Mouse (Mus musculus) Patski (cell line): ENCODE measurements at regions not wholly inside any gene's neighbourhood (a gene's known extent, or its start where the extent isn't known, plus 50 kb on each side); places are given as distances from the start of the nearest gene placed in this dataset.

Experiments used
- ATAC-seq: fragments of 100-300 bp; one replicate; pipeline ENCODE4 v1.8.0; 2021
- CTCF ChIA-PET: fragments of 350-600 bp; sonication (Branson Sonifier 250); formaldehyde crosslinking; loops from one replicate; lab custom pipeline; 2022; ENCODE audit warnings: inconsistent platforms; lab: Charles Lee
- POLR2A ChIA-PET: fragments of 350-600 bp; sonication (Branson Sonifier 250); formaldehyde crosslinking; loops from one replicate; lab custom pipeline; 2022; ENCODE audit warnings: antibody characterized with exemption, inconsistent platforms; lab: Charles Lee
- DNase-seq: peaks from one replicate; pipeline ENCODE4 v3.0.0-alpha.2; 2011; ENCODE audit warnings: low read depth, low spot score
- H3K27me3 ChIP-seq: fragments of 371-371 bp; one replicate; pipeline ENCODE4 v1.5.1; 2021
- CTCF ChIP-seq: fragments of 100-300 bp; IDR thresholded peaks from one replicate; pipeline ENCODE4 v1.5.1; 2021
- in situ Hi-C: fragments of 300-500 bp; cut with MboI; formaldehyde crosslinking; loops from 3 replicates; pipeline ENCODE4 v1.11.1; 2018; ENCODE audit warnings: low pct_unique_long_range_greater_than_20kb, mixed read lengths

DNA sequence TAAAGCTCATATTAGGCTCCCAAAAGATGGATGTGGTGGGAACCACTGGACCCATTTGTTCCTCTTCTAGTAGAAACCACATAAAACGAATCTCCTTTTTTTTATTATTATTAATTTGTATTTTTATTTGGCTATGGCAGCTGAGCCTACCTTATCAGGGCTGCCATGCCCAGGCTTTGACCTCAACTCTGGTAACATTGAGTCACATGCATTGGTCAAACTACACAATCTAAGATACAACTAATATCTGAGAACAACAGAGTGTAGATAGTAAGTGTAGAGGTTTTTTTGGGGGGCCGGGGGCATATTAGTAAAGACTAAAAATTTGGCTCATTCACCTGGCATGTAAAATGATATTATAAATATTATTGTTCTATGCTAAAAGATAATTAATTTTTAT lies 188.6 kb upstream of the Fam240b start:
- in situ Hi-C loops = loop anchor here (25.0 kb wide), 1 partner anchor 349 kb away; no protein-coding TSS in a partner anchor
- no peaks in the 10 kb centered on the region for H3K27me3 ChIP-seq
- POLR2A ChIA-PET = no interaction called here
- TF ChIP-seq CTCF = no peak
- ATAC-seq (no peak), DNase-seq (no peak)
- CTCF ChIA-PET = no interaction called here
